Mouse (Mus musculus): ENCODE data around the gene Rpl6. TPM values are rescaled to one million over a fixed set of nuclear protein-coding genes. Genes with fewer than 3 reads are reported as not detected.
A peak's percentile ranks its signal among the peaks of the same experiment; 100 is the strongest.

The Rpl6 gene
- 100 to 1,000 TPM; 820 to 822 TPM for total RNA-seq (2021)

DNA sequence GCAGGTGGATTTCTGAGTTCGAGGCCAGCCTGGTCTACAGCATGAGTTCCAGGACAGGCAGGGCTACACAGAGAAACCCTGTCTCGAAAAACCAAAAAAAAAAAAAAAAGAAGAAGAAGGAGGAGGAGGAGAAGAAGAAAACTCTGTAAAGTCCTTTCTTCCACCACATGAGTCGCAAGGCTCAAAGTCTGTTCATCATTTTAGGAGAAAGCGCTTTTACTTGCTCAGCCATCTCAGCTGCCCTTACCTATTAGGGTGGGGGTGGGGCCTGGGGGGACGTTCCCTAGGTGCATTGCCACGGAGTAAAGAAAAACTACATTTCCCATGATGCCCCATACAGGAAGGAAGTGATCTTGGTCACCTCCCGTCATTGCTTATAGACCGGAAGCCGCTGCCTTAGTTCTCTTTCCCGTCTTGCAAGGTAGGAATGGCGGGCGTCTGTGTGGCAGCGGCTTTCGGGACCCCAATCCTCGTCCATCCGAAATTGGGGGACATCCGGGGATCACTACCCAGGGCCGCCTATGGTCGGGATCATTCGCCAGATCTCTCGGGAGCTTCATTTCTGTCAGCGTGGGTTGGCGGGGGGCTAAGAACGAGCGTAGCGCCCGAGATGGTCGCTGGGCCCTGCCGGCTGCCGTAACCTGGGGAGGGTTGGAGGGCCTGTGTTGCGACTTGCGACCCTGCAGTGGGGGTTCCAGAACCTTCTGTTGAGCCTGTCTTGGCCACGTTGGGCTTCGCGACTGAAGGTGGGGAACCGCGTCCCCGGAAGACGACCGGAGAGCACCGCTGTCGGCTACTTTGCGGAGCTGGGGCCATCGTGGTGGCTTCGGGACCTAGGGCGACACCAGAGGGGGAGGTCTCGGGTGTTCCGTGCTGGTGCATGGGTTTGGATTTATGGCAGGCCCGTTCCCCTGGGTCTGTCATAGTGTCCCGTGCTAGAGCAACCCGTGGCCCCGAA is at the start of gene Rpl6:
TSS of gene Rpl6 (plus strand) at position 350 of the 958 bp plus-strand sequence.
- peak; percentile 80 for DNase-seq

DNA sequence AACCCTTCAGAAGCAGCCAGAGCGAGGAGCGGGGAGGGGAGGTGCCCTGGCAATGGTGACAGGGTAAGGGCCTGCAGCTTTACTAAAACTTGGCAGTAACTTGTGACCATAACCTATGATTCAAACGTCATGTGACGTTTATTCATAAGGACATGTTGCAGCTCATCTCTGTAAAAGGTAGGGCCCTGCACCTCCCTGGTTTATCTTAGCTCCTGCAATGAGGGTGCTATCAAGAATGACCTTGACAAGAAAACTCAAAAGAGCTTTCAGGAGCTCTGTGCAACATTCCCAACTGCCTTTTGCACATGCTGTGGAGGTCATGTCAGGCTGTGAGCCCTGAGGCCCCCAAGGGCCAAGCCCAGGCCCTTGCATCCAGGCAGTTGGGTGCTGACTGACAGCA is 48.2 kb upstream of the Rpl6 start:
- DNase-seq: no peak

GRCm38 (mm10) chr5:121157017-121157416 is 47.3 kb upstream of the Rpl6 start:
- DNase-seq: no peak

DNA sequence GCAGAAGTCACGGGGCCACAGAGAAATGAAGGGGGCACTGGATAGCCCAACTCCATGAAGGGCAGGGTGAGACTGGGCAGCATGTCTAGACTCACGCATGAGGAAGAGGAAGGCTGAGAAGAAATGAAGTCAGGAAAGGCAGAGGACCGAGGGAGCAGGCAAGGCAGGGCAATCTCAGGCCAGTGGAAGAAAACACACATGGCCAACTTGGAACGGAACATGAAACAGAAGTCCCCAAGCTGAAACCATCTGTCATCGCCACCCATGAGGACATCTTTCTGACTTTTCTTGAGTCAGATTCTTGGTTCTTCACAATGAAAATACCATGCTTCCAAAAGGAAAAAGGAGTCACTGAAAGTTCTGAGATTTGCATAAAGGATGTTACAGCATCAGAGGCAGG is 46.8 kb upstream of the Rpl6 start:
- DNase-seq: no peak

GRCm38 (mm10) chr5:121158966-121159365 is 45.3 kb upstream of the Rpl6 start:
- DNase-seq: no peak

GRCm38 (mm10) chr5:121162285-121162684 is 42.0 kb upstream of the Rpl6 start:
- DNase-seq: no peak

GRCm38 (mm10) chr5:121162923-121163322 is 41.4 kb upstream of the Rpl6 start:
- no peak for DNase-seq

GRCm38 (mm10) chr5:121166884-121167283 is 37.4 kb upstream of the Rpl6 start:
- DNase-seq: no peak

GRCm38 (mm10) chr5:121169588-121169987 is 34.7 kb upstream of the Rpl6 start:
- DNase-seq: no peak

DNA sequence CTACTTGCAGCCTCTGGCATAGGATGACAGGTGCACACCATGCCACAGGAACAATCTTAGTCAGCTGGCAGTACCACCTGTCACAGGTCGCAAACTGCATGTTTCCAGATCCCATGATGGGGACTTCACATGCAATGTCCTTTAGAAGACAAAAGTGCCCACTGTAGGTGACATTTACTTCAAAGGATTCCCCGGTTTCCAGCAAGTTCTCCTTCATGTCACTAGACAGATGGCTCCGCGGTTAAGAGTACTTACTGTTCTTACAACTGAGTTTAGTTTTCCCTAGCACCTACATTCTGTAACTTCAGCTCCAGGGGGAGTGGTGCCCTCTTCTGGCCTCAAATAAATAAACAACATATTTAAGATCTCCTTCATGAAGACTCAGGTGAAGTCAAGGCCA is 31.4 kb upstream of the Rpl6 start:
- DNase-seq: no peak

DNA sequence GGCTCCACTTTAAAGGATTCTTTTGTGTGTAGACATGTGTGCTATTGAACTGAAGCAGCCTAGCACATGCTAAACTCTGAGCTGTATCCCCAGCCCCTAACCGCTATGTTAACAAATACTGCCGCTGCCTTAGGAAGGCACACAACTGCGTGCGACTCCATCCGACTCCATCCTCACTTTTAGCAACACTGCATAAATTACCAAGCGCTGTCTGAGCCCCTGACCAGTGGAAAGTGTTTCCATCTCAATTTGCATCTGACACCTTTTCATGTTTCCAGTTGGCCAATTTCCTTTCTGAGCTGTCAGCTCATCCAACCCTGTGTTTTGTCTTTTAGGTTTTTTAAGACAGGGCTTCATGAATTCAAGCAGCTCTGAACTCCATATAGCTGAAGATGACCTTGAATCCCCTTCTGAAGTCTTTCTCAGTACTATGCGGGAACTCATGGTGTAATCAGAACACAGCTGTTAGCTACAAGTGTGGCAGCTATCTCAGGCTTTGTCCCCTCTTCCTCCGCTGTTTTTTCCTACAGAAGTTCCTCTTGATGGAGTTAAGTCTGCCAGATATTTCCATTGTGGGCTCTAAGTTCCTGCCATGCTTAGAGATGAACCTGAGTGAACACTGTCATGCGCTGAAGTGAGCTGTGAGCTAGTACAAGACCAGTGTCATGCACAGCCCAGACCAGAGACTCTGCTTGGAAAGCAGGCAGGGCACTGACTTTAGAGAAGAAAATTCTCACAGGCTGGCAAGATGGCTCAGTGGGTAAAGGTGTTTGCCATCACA is 25.0 kb upstream of the Rpl6 start:
- no peak for DNase-seq

- DNase-seq: no peak
These were observed 21.0 kb upstream of the Rpl6 start for GRCm38 (mm10) chr5:121183269-121183668.

DNA sequence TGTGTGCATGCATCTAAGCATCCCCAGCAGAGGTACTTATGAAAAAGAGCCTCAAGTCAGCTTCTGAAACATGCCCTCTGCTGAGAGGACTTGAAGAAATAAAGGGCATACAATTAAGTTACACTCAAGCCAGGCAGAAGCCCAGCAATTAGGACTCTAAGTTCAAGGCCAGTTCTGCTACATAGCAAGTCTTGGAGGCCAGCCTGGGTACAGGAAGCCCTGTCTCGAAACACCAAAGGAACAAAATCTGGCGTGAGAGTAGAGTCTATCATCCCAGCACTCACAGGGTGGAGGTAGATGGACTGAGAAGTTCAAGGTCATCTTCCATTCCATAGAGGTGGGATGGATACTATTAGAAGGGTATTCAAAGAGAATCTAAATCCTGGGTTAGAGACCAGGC is 19.9 kb upstream of the Rpl6 start:
- DNase-seq: no peak

DNA sequence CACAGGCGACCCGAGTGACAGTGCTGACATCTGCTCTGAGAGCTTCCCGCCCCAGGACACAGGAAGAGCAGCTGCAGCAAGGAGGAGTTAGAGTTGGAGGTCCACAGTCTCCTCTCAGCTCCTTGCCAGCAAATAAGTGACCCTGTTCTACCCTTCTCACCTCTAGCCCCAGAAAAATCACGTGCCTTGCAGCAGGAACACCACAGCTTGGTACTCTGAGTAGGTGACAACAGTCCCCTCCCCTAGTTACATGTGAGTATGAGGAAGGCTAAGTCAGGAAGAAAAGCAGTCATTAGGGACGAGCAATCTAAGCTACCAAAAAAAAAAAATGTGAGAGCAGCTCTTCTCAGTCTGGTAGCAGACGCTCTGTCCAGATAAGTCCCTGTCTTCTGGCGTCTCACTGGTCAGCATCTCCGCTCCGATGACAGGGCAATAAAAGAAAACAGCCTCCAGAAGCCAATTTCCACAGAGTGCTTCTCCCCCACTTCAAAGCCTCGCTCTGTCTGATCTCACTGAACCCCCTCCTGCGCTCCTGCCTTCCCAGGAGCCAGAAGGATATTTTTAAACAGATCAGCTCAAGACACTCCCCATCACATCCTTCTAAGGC is 19.2 kb upstream of the Rpl6 start:
- no peak for DNase-seq

- peak; percentile 39 for DNase-seq
These were observed 16.7 kb upstream of the Rpl6 start for GRCm38 (mm10) chr5:121187580-121188001.

GRCm38 (mm10) chr5:121188265-121188664 is 16.0 kb upstream of the Rpl6 start:
- no peak for DNase-seq

DNA sequence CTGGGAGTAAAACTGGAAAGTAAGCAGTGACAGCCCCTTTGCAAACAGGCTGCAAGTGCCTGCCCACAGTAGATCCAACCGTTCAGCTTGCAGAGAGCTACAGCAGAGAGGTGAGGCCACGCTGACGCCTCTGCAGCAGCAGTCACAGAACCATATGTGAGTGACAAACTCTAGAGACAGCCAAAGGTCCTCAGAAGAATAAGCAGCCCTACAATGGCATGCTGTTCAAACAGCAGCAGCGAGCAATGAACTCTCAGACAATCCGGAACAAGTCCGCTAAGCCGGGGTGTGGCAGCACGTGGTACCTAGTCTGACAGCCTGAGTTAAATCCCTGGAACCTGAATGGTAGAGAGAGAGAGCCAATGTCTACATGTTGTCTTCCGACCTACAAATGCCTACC is 15.1 kb upstream of the Rpl6 start:
- DNase-seq: no peak

GRCm38 (mm10) chr5:121190210-121190835 is 14.0 kb upstream of the Rpl6 start:
- no peak for DNase-seq

GRCm38 (mm10) chr5:121190836-121191583 is 13.3 kb upstream of the Rpl6 start, which contains the start of gene Ptpn11:
TSS of gene Ptpn11 (minus strand) at chr5:121191397.
- DNase-seq: peak; percentile 91

GRCm38 (mm10) chr5:121191584-121191906 is 12.7 kb upstream of the Rpl6 start:
- no peak for DNase-seq

DNA sequence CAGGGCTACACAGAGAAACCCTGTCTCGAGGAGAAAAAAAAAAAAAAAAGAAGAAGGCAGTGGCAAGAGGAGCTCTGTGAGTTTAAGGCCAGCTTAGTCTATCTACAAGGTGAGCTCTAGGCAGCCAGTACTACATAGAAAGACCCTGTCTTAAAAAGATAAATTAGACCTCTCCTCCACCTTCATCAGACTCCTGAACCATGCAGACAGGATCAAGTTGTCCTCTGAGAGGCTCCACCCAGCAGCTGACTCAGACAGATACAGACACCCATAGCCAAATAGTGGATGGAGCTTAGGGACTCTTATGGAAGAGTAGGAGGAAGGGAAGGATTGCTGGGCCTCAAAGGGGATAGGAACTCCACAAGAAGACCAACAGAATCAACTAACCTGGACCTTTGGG is 10.1 kb upstream of the Rpl6 start:
- DNase-seq: no peak

GRCm38 (mm10) chr5:121196764-121197163 is 7.5 kb upstream of the Rpl6 start:
- DNase-seq: no peak
